Mouse (Mus musculus) hindbrain, embryonic 15.5 days (tissue): ENCODE measurements around the gene Snrnp35. TPM values are rescaled to one million over a fixed set of nuclear protein-coding genes. Genes with fewer than 3 reads are reported as not detected.
"Not testable (repeated sequence)": the region's sequence is repeated elsewhere in the genome, so short reads cannot be mapped to it uniquely, and the experiment has no call there.

ENCODE experiments used
- ATAC-seq: fragments of 200-750 bp; cut with Nextera tagmentation; 2 replicates; pipeline ENCODE4 v1.8.0; 2017; ENCODE audit warnings: low read depth, moderate number of reproducible peaks, moderate TSS enrichment; ENCODE audit not compliant: low FRiP score
- H3K27ac ChIP-seq: fragments of 300-500 bp; sonication (generic); replicated peaks from 2 replicates; pipeline ENCODE4 v1.5.1; 2015; ENCODE audit warnings: mild to moderate bottlenecking, inconsistent platforms
- H3K27me3 ChIP-seq: fragments of 300-500 bp; sonication (generic); 2 replicates; pipeline ENCODE4 v1.6.1; 2015; ENCODE audit warnings: control low read depth, inconsistent platforms
- H3K36me3 ChIP-seq: fragments of 300-500 bp; sonication (generic); 2 replicates; pipeline ENCODE4 v1.6.1; 2015; ENCODE audit warnings: control low read depth, inconsistent platforms
- H3K4me1 ChIP-seq: fragments of 300-500 bp; sonication (generic); replicated peaks from 2 replicates; pipeline ENCODE4 v1.6.1; 2015; ENCODE audit warnings: control low read depth, inconsistent platforms
- H3K4me2 ChIP-seq: fragments of 300-500 bp; sonication (generic); 2 replicates; pipeline ENCODE4 v1.6.1; 2015; ENCODE audit warnings: moderate library complexity, mild to moderate bottlenecking, inconsistent platforms
- H3K4me3 ChIP-seq: fragments of 300-500 bp; sonication (generic); 2 replicates; pipeline ENCODE4 v1.5.1; 2015; ENCODE audit warnings: mild to moderate bottlenecking, inconsistent platforms
- H3K9ac ChIP-seq: fragments of 300-500 bp; sonication (generic); 2 replicates; pipeline ENCODE4 v1.6.1; 2015; ENCODE audit warnings: inconsistent platforms
- H3K9me3 ChIP-seq: fragments of 300-500 bp; sonication (generic); 2 replicates; pipeline ENCODE4 v1.6.1; 2016; ENCODE audit warnings: control low read depth, inconsistent platforms
- WGBS: fragments of 180-500 bp; shearing (Covaris S2); methylation state at CpG from one replicate; pipeline ENCODE4 v1.1.7; 2015; 5-methylcytosine and 5-hydroxymethylcytosine counted together
- polyA plus RNA-seq: library from polyadenylated mRNA; unstranded; fragments of >200 nt; fragmentation: Nextera tagmentation; extraction: Ambion mirVana; gene quantifications from 2 replicates; pipeline ENCODE4 v1.2.1, GENCODE M21; 2015

Snrnp35 gene
- polyA plus RNA-seq, 1 experiment from 2014 or later, result 20.3 TPM

DNA sequence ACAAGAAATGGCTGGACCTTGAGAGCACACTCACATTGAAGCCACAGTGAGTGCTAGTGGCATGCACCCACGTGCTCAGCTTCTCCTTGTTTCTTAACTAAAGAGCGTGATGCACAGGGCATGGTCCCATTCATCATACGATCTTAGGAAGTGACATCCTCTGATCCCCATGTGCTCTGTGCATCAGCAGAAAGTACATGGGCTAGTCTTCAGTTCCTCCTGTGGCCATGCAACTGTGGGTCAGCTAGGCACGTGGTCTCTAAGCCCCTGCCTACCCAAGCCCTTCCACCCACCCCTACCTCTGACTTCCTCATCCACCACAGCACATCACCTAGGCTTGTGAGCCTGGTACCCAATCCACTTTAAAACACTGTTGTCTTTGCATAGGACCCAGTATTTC, 9.7 kb downstream of the Snrnp35 start:
- Histone ChIP-seq H3K27me3 (no peaks in the 10 kb centered on the region), H3K27ac (no peak overlapping the region), H3K4me3 (no peak overlapping the region), H3K4me1 (no peaks in the 10 kb centered on the region), H3K9ac (no peak overlapping the region), H3K36me3 (peaks cover 27% of the 10 kb centered on the region), H3K9me3 (no peaks in the 10 kb centered on the region), H3K4me2 (no peak overlapping the region)
- ATAC-seq, result no peak
- 86% methylated on average over 4 of the region's 4 CpGs for WGBS

DNA sequence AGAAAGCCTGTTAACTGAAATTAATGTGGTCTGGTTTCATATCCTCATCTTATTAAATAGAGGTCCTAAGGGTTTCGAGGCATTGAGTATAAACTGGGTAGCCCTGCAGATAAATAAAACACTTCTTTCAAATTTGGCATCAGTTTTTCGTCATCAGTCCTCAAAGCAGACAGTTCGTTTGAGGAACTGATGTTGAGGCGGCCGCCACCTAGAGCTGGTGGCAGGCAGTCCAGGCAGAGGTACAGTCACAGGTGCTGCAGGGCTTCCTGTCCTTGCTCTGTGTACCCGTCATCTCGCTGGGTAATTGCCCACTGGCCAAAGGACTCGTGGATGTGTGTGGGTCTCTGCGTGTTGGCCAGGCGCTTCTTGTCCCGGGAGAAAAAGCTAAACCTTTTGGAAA, 10.5 kb downstream of the Snrnp35 start:
- Histone ChIP-seq H3K4me2 (no peak overlapping the region), H3K4me3 (no peak overlapping the region), H3K9ac (no peak overlapping the region), H3K27me3 (no peaks in the 10 kb centered on the region), H3K9me3 (no peaks in the 10 kb centered on the region), H3K27ac (no peak overlapping the region), H3K36me3 (peaks cover 29% of the 10 kb centered on the region), H3K4me1 (no peaks in the 10 kb centered on the region)
- 91% methylated on average over 11 of the region's 11 CpGs for WGBS
- ATAC-seq, result no peak

DNA sequence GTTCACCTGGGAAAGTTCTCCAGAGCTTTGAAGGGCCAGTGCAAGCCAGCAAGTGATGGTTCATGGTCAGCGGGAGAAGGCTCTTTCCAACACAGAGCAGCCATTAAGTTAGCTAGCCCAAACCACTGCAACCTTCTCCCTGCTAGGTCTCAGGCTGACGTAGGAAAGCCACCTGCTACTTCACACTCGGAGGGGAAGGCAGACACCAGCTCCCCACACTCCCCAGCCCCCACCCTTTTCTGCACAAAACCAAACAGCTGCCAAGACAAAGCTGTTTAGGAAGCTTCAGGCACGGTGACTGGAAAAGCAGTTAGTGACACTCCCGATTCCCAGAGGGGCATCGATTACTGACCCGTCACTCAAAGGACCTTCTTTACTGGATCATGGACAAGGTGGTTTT, 12.6 kb downstream of the Snrnp35 start:
- Histone ChIP-seq H3K9me3 (no peaks in the 10 kb centered on the region), H3K27me3 (no peaks in the 10 kb centered on the region), H3K4me1 (no peaks in the 10 kb centered on the region), H3K27ac (no peak overlapping the region), H3K4me2 (no peak overlapping the region), H3K36me3 (peaks cover 32% of the 10 kb centered on the region), H3K9ac (no peak overlapping the region), H3K4me3 (no peak overlapping the region)
- ATAC-seq, result no peak
- 46% methylated on average over 7 of the region's 7 CpGs for WGBS

DNA sequence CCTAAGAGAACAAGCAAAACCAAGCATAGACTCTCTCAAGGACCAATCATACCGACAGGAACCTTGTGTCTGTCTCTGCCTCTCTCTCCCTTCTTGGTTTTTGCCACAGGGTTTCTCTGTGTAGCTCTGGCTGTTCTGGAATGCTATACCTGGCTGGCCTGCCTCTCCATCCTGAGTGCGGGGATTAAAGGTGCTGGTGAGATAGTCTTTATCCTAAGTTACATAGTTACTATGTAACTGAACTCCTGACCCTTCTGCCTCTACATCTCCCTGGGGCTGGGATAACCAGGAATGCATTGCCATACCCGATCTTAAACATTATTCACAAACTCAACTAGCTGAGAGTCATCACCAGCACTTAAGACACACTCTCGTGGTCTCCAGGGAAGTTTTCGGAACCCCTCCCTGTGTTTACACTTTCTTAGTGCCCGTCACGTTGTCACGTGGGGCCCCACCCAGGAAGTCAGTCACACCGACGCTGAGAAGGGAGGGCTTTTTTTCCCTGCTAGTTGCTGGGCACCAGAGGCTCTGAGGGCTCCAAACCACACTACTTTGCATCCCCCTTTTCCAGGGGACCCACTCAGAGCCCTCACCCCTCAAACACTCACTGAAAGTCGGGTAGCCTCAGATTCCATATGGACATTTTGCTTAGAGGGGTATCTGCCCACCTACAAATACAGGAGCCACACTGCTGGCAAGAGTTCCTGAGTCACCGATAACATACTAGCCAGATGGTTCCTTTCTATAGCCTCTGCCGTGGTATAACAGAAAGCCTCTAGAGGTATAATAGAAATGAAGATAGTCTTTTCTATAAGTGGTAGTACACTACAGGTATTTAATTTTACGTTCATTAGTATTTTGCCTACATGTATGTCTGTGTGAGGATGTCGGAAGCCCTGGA, 13.9 kb downstream of the Snrnp35 start:
- Histone ChIP-seq H3K27me3 (no peaks in the 10 kb centered on the region), H3K4me3 (no peak overlapping the region), H3K9ac (no peak overlapping the region), H3K4me2 (no peak overlapping the region), H3K9me3 (no peaks in the 10 kb centered on the region), H3K4me1 (no peaks in the 10 kb centered on the region), H3K27ac (no peak overlapping the region), H3K36me3 (peaks cover 27% of the 10 kb centered on the region)
- 78% methylated on average over 15 of the region's 15 CpGs for WGBS
- ATAC-seq, result no peak

DNA sequence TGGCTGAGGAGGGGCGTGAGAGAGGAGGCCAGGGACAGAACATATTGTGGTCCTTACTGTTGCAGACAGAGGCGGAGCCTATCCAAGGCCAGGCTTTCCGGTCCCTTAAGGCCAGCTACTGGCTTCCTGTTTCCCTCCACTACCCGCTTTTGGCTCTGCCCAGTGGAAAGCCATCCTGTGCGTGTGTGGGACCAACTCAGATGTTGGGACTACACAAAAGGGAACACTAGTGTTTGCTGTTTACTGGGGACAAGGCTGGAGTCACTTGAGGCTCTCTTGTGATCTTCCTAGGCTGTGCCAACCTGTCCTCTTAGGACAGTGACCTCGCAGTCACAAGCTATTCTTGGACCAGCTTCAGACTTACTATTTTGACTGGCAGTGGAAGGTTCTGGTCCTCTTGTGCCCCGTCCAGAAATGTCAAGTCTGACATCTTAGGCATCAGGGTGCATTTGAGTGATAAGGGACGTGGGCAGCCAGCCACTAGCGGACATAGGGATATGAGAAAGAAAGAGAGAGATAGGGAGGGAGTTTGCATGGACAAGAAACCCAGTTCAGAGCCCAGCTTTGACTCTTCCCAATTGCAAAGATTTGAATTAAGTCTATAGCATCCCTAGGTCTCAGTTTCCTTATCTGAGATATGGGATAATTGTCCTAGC, 15.4 kb downstream of the Snrnp35 start:
- no peaks in the 10 kb centered on the region for H3K9me3 ChIP-seq
- no peaks in the 10 kb centered on the region for H3K4me1 ChIP-seq
- H3K9ac ChIP-seq, result no peak overlapping the region
- H3K27me3 ChIP-seq, result no peaks in the 10 kb centered on the region
- 83% methylated on average over 9 of the region's 9 CpGs for WGBS
- no peak overlapping the region for H3K4me2 ChIP-seq
- no peak for ATAC-seq
- H3K27ac ChIP-seq, result no peak overlapping the region
- no peak overlapping the region for H3K4me3 ChIP-seq
- peaks cover 20% of the 10 kb centered on the region for H3K36me3 ChIP-seq

DNA sequence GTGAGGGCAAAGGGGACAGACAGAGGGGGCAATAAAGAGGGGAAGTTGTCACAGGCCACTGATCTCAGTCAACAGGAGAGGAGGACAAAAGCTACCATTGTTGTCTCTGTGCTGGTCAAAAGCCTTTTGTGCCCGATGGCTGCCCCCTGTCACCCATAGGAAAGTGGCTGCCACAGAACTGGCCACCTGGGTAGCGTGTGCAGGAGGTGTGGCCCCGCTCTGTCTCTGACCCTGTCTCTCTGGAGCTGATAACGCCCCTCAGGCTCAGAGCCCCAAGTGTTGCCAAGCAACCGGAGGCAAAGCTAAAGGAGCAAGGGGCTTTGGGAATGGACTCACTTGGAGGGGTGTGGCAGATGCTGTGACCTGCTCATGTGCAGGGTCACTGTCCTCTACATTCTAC, 16.1 kb downstream of the Snrnp35 start:
- no peaks in the 10 kb centered on the region for H3K9me3 ChIP-seq
- no peak for ATAC-seq
- 18% methylated on average over 5 of the region's 5 CpGs for WGBS
- H3K4me2 ChIP-seq, result no peak overlapping the region
- H3K9ac ChIP-seq, result no peak overlapping the region
- H3K36me3 ChIP-seq, result peaks cover 15% of the 10 kb centered on the region; the same call in 1 of the 2 replicates
- H3K27ac ChIP-seq, result no peak overlapping the region
- no peak overlapping the region for H3K4me3 ChIP-seq
- H3K4me1 ChIP-seq, result no peaks in the 10 kb centered on the region
- no peaks in the 10 kb centered on the region for H3K27me3 ChIP-seq

DNA sequence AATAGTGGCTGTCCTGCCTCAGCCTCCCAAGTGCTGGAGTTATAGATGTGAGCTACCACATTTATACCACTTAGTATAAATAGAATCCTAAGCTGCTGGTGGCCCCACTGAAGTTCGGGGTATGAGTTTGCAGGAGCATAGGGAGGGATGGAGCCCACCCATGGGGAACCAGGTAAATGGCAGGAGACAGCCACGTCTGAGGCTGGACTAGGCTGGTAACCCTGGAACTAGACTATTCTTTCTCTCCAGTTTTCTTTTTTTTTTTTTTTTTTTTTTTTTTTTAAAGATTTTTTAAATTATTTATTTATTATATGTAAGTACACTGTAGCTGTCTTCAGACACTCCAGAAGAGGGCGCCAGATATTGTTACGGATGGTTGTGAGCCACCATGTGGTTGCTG, 17.1 kb downstream of the Snrnp35 start:
- not testable (repeated sequence) for H3K4me1 ChIP-seq, H3K27me3 ChIP-seq, H3K4me2 ChIP-seq, H3K9ac ChIP-seq, H3K27ac ChIP-seq, H3K9me3 ChIP-seq, H3K4me3 ChIP-seq, ATAC-seq
- WGBS, result 76% methylated on average over 4 of the region's 4 CpGs
- peaks cover 15% of the 10 kb centered on the region; the same call in 1 of the 2 replicates for H3K36me3 ChIP-seq

DNA sequence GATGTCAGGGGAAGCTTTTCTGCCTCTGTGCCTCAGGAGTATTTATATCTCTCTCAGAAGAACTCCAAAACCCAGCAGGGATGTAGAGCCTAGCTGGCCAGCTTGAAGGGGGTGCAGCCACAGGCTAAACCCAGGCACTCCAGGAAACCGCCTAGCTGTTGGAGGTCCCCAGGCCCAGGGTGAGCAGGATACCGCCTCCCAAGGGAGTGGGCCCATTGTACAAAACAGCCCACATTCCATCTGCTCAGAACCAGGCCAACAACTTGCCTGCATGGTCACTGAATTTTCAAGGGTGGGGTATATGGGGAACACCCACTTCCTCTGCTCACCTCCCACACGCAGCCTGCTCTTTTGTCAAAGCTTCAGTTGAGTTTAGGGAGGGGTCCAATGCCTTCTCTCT, 17.6 kb downstream of the Snrnp35 start:
- no peak overlapping the region for H3K9ac ChIP-seq

DNA sequence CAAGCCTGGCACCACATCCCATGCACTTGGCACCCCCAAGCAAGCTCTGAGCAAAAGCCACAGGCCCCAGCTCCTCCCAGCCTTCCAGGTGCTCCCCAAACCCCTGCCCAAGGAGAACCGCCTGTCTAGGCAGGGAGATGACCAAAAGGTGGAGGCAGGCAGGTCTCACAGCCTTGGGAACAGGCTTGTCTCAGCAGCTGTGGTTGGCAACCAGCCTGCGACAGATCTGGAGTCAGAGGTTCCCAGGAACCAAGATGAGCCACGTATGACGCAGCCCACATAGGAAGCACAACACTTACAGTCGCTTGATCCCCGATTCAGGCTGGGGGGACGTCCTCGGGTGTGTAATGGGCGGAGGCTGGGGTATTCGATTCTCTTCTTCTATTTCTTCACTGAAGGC, 18.6 kb downstream of the Snrnp35 start:
- no peak overlapping the region for H3K9ac ChIP-seq
- no peaks in the 10 kb centered on the region for H3K27me3 ChIP-seq
- no peak overlapping the region for H3K4me2 ChIP-seq
- no peak overlapping the region for H3K4me3 ChIP-seq
- H3K9me3 ChIP-seq, result no peaks in the 10 kb centered on the region
- peaks cover 13% of the 10 kb centered on the region; the same call in 1 of the 2 replicates for H3K36me3 ChIP-seq
- 94% methylated on average over 10 of the region's 10 CpGs for WGBS
- no peak overlapping the region for H3K27ac ChIP-seq
- ATAC-seq, result no peak
- H3K4me1 ChIP-seq, result no peaks in the 10 kb centered on the region

More for the DNA sequence above, 17.6 kb downstream of the Snrnp35 start:
- H3K4me1 ChIP-seq, result no peaks in the 10 kb centered on the region
- WGBS, result 86% methylated on average over 3 of the region's 3 CpGs
- H3K27me3 ChIP-seq, result no peaks in the 10 kb centered on the region
- no peaks in the 10 kb centered on the region for H3K9me3 ChIP-seq
- H3K36me3 ChIP-seq, result peaks cover 13% of the 10 kb centered on the region; the same call in 1 of the 2 replicates
- no peak for ATAC-seq
- H3K27ac ChIP-seq, result no peak overlapping the region
- H3K4me2 ChIP-seq, result no peak overlapping the region
- no peak overlapping the region for H3K4me3 ChIP-seq

DNA sequence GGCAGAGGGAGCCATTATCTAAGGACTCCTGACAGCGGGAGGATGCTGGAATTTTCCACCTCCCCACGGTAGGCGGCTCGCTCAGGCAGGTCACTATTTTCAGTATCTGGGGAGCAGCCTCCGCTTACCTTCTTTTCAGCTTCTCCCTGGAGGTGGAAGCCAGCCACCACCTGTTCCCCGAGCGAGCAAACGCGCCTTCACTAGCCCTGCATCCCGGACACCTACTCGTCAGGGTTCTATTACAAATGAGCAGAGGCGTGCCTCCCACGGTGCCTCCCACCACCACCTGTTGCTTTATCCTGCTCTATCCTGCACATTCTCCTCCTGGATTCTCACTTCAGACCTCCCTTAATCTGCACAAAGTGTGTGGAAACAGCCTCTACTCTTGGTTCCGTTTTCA, 20.8 kb downstream of the Snrnp35 start:
- Histone ChIP-seq H3K9me3 (no peaks in the 10 kb centered on the region), H3K27me3 (no peaks in the 10 kb centered on the region), H3K4me3 (no peak overlapping the region), H3K27ac (no peak overlapping the region), H3K4me1 (no peaks in the 10 kb centered on the region), H3K9ac (no peak overlapping the region), H3K4me2 (no peak overlapping the region), H3K36me3 (peaks cover 11% of the 10 kb centered on the region; the same call in 1 of the 2 replicates)
- no peak for ATAC-seq
- 74% methylated on average over 14 of the region's 14 CpGs for WGBS

DNA sequence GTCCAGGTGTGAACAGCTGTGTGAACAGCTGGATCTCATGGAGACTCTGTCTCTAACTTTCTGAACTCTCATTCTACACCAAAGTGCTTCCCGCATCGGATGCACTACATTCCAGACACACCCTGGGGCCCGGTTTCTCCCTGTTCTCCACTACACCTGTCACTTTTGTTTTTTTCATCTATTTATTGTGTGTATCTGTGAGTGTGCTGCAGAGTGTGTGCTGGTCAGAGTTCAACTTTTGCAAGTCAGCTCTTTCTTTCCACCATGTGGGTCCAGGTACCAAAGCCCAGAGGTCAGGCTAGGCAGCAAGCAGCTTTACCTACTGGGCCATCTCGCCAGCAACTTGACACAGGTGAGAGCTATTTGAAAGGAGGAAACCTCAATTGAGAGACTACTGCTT, 22.3 kb downstream of the Snrnp35 start:
- no peak overlapping the region for H3K9ac ChIP-seq
- 96% methylated on average over 4 of the region's 4 CpGs for WGBS
- H3K36me3 ChIP-seq, result peaks cover 8% of the 10 kb centered on the region; the same call in 1 of the 2 replicates

DNA sequence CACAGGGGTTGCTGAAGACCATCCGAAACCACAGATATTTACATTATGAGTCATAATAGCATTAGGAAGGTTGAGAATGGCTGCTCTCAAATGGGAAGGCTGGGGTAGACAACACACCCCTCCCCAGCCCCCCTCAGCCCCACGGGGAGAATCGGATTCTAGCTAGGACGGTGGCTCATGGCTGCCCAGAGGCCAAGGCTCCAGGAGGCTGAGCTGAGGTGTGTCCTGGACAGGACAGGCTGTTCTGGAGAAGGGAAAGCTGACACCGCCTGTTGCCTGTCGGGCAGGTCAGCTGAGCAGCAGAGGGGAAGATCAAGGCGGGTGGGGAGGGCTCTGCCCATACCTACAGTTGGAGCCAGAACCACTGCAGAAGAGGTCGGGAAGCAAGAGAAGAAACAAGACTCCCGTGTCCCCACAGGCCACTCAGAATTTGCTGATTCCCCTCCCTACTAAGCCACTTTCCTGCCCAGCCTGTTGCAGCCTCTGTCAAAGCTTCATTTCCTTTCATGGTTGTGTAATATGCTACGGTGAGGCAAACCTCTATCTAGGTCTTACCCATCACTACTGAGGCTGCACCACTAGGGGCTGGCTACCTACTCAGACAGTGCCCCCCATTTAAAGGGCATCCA, 23.9 kb downstream of the Snrnp35 start:
- H3K9me3 ChIP-seq, result no peaks in the 10 kb centered on the region
- no peak overlapping the region for H3K4me3 ChIP-seq
- H3K4me1 ChIP-seq, result no peaks in the 10 kb centered on the region
- ATAC-seq, result no peak
- peaks cover 4% of the 10 kb centered on the region; the same call in 1 of the 2 replicates for H3K36me3 ChIP-seq
- H3K27me3 ChIP-seq, result no peaks in the 10 kb centered on the region
- no peak overlapping the region for H3K27ac ChIP-seq
- no peak overlapping the region for H3K4me2 ChIP-seq
- WGBS, result 80% methylated on average over 10 of the region's 10 CpGs
- no peak overlapping the region for H3K9ac ChIP-seq

More for the DNA sequence above, 22.3 kb downstream of the Snrnp35 start:
- no peak for ATAC-seq
- Histone ChIP-seq H3K4me3 (no peak overlapping the region), H3K4me2 (no peak overlapping the region), H3K9me3 (no peaks in the 10 kb centered on the region), H3K27ac (no peak overlapping the region), H3K4me1 (no peaks in the 10 kb centered on the region), H3K27me3 (no peaks in the 10 kb centered on the region)
